Mouse (Mus musculus) liver, embryonic 16.5 days (tissue): Measurements from ENCODE around the gene Negr1. TPM values are rescaled to one million over a fixed set of nuclear protein-coding genes. Genes with fewer than 3 reads are reported as not detected.

Source experiments
- ATAC-seq: fragments of 200-750 bp; cut with Nextera tagmentation; 2 replicates; pipeline ENCODE4 v1.8.0; 2017; ENCODE audit warnings: low read depth, mild to moderate bottlenecking, moderate number of reproducible peaks, moderate library complexity
- H3K27ac ChIP-seq: fragments of 300-500 bp; sonication (generic); 2 replicates; pipeline ENCODE4 v1.5.1; 2014; ENCODE audit warnings: mild to moderate bottlenecking, low read length
- H3K27me3 ChIP-seq: fragments of 300-500 bp; sonication (generic); 2 replicates; pipeline ENCODE4 v1.6.1; 2014; ENCODE audit warnings: low read depth, low read length, mixed read lengths; ENCODE audit not compliant: control insufficient read depth, insufficient read depth
- H3K36me3 ChIP-seq: fragments of 300-500 bp; sonication (generic); 2 replicates; pipeline ENCODE4 v1.6.1; 2014; ENCODE audit warnings: mild to moderate bottlenecking; ENCODE audit not compliant: control insufficient read depth, insufficient read depth
- H3K4me1 ChIP-seq: fragments of 300-500 bp; sonication (generic); 2 replicates; pipeline ENCODE4 v1.6.1; 2014; ENCODE audit warnings: low read depth, low read length, mixed read lengths; ENCODE audit not compliant: control insufficient read depth
- H3K4me2 ChIP-seq: fragments of 300-500 bp; sonication (generic); 2 replicates; pipeline ENCODE4 v1.6.1; 2014; ENCODE audit warnings: low read depth, low read length, mixed read lengths
- H3K4me3 ChIP-seq: fragments of 300-500 bp; sonication (generic); 2 replicates; pipeline ENCODE4 v1.5.1; 2014; ENCODE audit warnings: low read depth, mild to moderate bottlenecking, low read length
- H3K9ac ChIP-seq: fragments of 300-500 bp; sonication (generic); 2 replicates; pipeline ENCODE4 v1.6.1; 2014; ENCODE audit warnings: low read depth, low read length
- H3K9me3 ChIP-seq: fragments of 300-500 bp; sonication (generic); replicated peaks from 2 replicates; pipeline ENCODE4 v1.6.1; 2016; ENCODE audit warnings: low read length; ENCODE audit not compliant: control insufficient read depth
- WGBS: fragments of 180-500 bp; shearing (Covaris S2); extraction: QIAGEN DNeasy Blood & Tissue Kit; methylation state at CpG from one replicate; pipeline ENCODE4 v1.1.7; 2014; ENCODE audit not compliant: insufficient replicate concordance; 5-methylcytosine and 5-hydroxymethylcytosine counted together
- polyA plus RNA-seq: library from polyadenylated mRNA; unstranded; fragments of >200 nt; fragmentation: Nextera tagmentation; extraction: Ambion mirVana; gene quantifications from 2 replicates; pipeline ENCODE4 v1.2.1, GENCODE M21; 2015

The Negr1 gene
- 0.04 and 0.08 TPM in 2 replicates for polyA plus RNA-seq

- WGBS, result under 1% methylated on average over 78 of the region's 79 CpGs
- Histone ChIP-seq H3K9me3 (no peaks in the 10 kb centered on the region), H3K9ac (no peak within 1 kb of the TSS), H3K4me2 (peak within 1 kb of the TSS; percentile 46), H3K27ac (no peak within 1 kb of the TSS), H3K4me1 (no peaks in the 10 kb centered on the region), H3K4me3 (peak within 1 kb of the TSS; percentile 30), H3K36me3 (no peaks in the 10 kb centered on the region), H3K27me3 (peaks cover 40% of the 10 kb centered on the region)
- peak; percentile 37 for ATAC-seq
These were observed at the start of gene Negr1 for GRCm38 (mm10) chr3:156561524-156562423. Negr1 (plus strand) TSS chr3:156561794.

- Histone ChIP-seq H3K27me3 (no peaks in the 10 kb centered on the region), H3K4me1 (no peaks in the 10 kb centered on the region), H3K27ac (no peak overlapping the region), H3K9ac (no peak overlapping the region), H3K9me3 (no peaks in the 10 kb centered on the region), H3K4me2 (no peak overlapping the region), H3K36me3 (no peaks in the 10 kb centered on the region), H3K4me3 (no peak overlapping the region)
- WGBS, result 54% methylated on average over 8 of the region's 8 CpGs
- ATAC-seq, result no peak
These were observed 35.1 kb upstream of the Negr1 start for GRCm38 (mm10) chr3:156526461-156526933.

GRCm38 (mm10) chr3:156527231-156527995 is 34.2 kb upstream of the Negr1 start:
- Histone ChIP-seq H3K4me1 (no peaks in the 10 kb centered on the region), H3K27me3 (no peaks in the 10 kb centered on the region), H3K36me3 (no peaks in the 10 kb centered on the region), H3K9me3 (no peaks in the 10 kb centered on the region), H3K27ac (no peak overlapping the region), H3K4me3 (no peak overlapping the region), H3K4me2 (no peak overlapping the region), H3K9ac (no peak overlapping the region)
- 64% methylated on average over 2 of the region's 2 CpGs for WGBS
- no peak for ATAC-seq

GRCm38 (mm10) chr3:156559441-156559825 is 2.2 kb upstream of the Negr1 start:
- ATAC-seq, result no peak
- Histone ChIP-seq H3K36me3 (no peaks in the 10 kb centered on the region), H3K9ac (no peak overlapping the region), H3K9me3 (no peaks in the 10 kb centered on the region), H3K4me2 (no peak overlapping the region), H3K4me1 (no peaks in the 10 kb centered on the region), H3K4me3 (no peak overlapping the region), H3K27ac (no peak overlapping the region), H3K27me3 (peaks cover 40% of the 10 kb centered on the region)
- whole genome bisulfite sequencing, result 27% methylated on average over 8 of the region's 8 CpGs

GRCm38 (mm10) chr3:156559826-156560471 is 1.6 kb upstream of the Negr1 start:
- H3K27ac ChIP-seq, result no peak overlapping the region

GRCm38 (mm10) chr3:156560766-156561165 is 828 bp upstream of the Negr1 start:
- WGBS, result under 1% methylated on average over 27 of the region's 27 CpGs
- Histone ChIP-seq H3K4me1 (no peaks in the 10 kb centered on the region), H3K9me3 (no peaks in the 10 kb centered on the region), H3K4me2 (peak overlapping the region; percentile 17), H3K36me3 (no peaks in the 10 kb centered on the region), H3K4me3 (peak overlapping the region; percentile 22), H3K27me3 (peaks cover 40% of the 10 kb centered on the region), H3K27ac (no peak overlapping the region), H3K9ac (no peak overlapping the region)
- peak; percentile 25; the same call in 1 of the 2 replicates for ATAC-seq

More at GRCm38 (mm10) chr3:156559826-156560471, 1.6 kb upstream of the Negr1 start:
- Histone ChIP-seq H3K36me3 (no peaks in the 10 kb centered on the region), H3K9ac (no peak overlapping the region), H3K4me2 (no peak overlapping the region), H3K4me1 (no peaks in the 10 kb centered on the region), H3K4me3 (no peak overlapping the region), H3K9me3 (no peaks in the 10 kb centered on the region), H3K27me3 (peaks cover 40% of the 10 kb centered on the region)
- no peak for ATAC-seq
- WGBS, result 9% methylated on average over 19 of the region's 19 CpGs

- Histone ChIP-seq H3K27ac (no peak overlapping the region), H3K9ac (no peak overlapping the region), H3K9me3 (no peaks in the 10 kb centered on the region), H3K27me3 (peaks cover 40% of the 10 kb centered on the region), H3K36me3 (no peaks in the 10 kb centered on the region), H3K4me2 (peak overlapping the region; percentile 46; the same call in 1 of the 2 replicates), H3K4me1 (no peaks in the 10 kb centered on the region), H3K4me3 (no peak overlapping the region)
- ATAC-seq, result no peak
- 3% methylated on average over 10 of the region's 10 CpGs for WGBS
These were observed 811 bp downstream of the Negr1 start for GRCm38 (mm10) chr3:156562424-156562785.

GRCm38 (mm10) chr3:156562796-156563195 is 1.2 kb downstream of the Negr1 start:
- Histone ChIP-seq H3K9ac (no peak overlapping the region), H3K9me3 (no peaks in the 10 kb centered on the region), H3K27ac (no peak overlapping the region), H3K4me2 (no peak overlapping the region), H3K27me3 (peaks cover 40% of the 10 kb centered on the region), H3K36me3 (no peaks in the 10 kb centered on the region), H3K4me3 (no peak overlapping the region), H3K4me1 (no peaks in the 10 kb centered on the region)
- no peak for ATAC-seq
- 17% methylated on average over 2 of the region's 2 CpGs for WGBS
